Mouse (Mus musculus): ENCODE measurements at regions not wholly inside any gene's neighbourhood (a gene's known extent, or its start where the extent isn't known, plus 50 kb on each side); places are given as distances from the start of the nearest gene placed in this dataset.
"Not testable (repeated sequence)": the region's sequence is repeated elsewhere in the genome, so short reads cannot be mapped to it uniquely, and the experiment has no call there.

- DNase-seq (ENCODE audit: low spot score) = not testable (repeated sequence)
Observed at GRCm38 (mm10) chr12:77526581-77526980, 288.7 kb downstream of the Fut8 start.

GRCm38 (mm10) chr12:77527499-77527898, 289.6 kb downstream of the Fut8 start:
- DNase-seq (ENCODE audit: low spot score) = no peak

- no peak for DNase-seq (ENCODE audit: low spot score)
Observed at GRCm38 (mm10) chr12:77527953-77528865, 290.3 kb downstream of the Fut8 start.

GRCm38 (mm10) chr12:77528868-77529271, 290.9 kb downstream of the Fut8 start:
- no peak for DNase-seq (ENCODE audit: low spot score)

GRCm38 (mm10) chr12:77529414-77529813, 291.5 kb downstream of the Fut8 start:
- DNase-seq (ENCODE audit: low spot score) = no peak

- DNase-seq (ENCODE audit: low spot score) = no peak
Observed at GRCm38 (mm10) chr12:77529955-77530354, 292.0 kb downstream of the Fut8 start.

GRCm38 (mm10) chr12:77531294-77531693, 293.4 kb downstream of the Fut8 start:
- DNase-seq (ENCODE audit: low spot score) = no peak

GRCm38 (mm10) chr12:77532547-77532946, 294.6 kb downstream of the Fut8 start:
- no peak for DNase-seq (ENCODE audit: low spot score)

GRCm38 (mm10) chr12:77533606-77534005, 295.7 kb downstream of the Fut8 start:
- no peak for DNase-seq (ENCODE audit: low spot score)

GRCm38 (mm10) chr12:77534079-77534478, 296.2 kb downstream of the Fut8 start:
- DNase-seq (ENCODE audit: low spot score) = no peak

- no peak for DNase-seq (ENCODE audit: low spot score)
Observed at GRCm38 (mm10) chr12:77535147-77535546, 297.2 kb downstream of the Fut8 start.

- DNase-seq (ENCODE audit: low spot score) = no peak
Observed at GRCm38 (mm10) chr12:77537139-77537848, 299.4 kb downstream of the Fut8 start.

GRCm38 (mm10) chr12:77539661-77540431, 301.9 kb downstream of the Fut8 start:
- peak; percentile 12 for DNase-seq (ENCODE audit: low spot score)

GRCm38 (mm10) chr12:77541051-77541765, 303.3 kb downstream of the Fut8 start:
- no peak for DNase-seq (ENCODE audit: low spot score)

- DNase-seq (ENCODE audit: low spot score) = no peak
Observed at GRCm38 (mm10) chr12:77541826-77542225, 303.9 kb downstream of the Fut8 start.

GRCm38 (mm10) chr12:77543651-77544050, 305.7 kb downstream of the Fut8 start:
- DNase-seq (ENCODE audit: low spot score) = no peak

- DNase-seq (ENCODE audit: low spot score) = peak; percentile 12
Observed at GRCm38 (mm10) chr12:77546165-77546564, 308.2 kb downstream of the Fut8 start.

- peak; percentile 77 for DNase-seq (ENCODE audit: low spot score)
Observed at GRCm38 (mm10) chr12:77568286-77568685, 330.4 kb downstream of the Fut8 start.

GRCm38 (mm10) chr12:77570501-77570900, 332.6 kb downstream of the Fut8 start:
- DNase-seq (ENCODE audit: low spot score) = no peak

- no peak for DNase-seq (ENCODE audit: low spot score)
Observed at GRCm38 (mm10) chr12:77571071-77571470, 333.1 kb downstream of the Fut8 start.

GRCm38 (mm10) chr12:77575046-77575445, 337.1 kb downstream of the Fut8 start:
- DNase-seq (ENCODE audit: low spot score) = no peak

GRCm38 (mm10) chr12:77588297-77588696, 350.4 kb downstream of the Fut8 start:
- no peak for DNase-seq (ENCODE audit: low spot score)

Measured in embryo, embryonic 10.5 days (tissue).